Mouse (Mus musculus): ENCODE results near the gene Zfp523.

- TF ChIP-seq CTCF (IDR thresholded peaks at IDR 0.05; ENCODE audit: borderline replicate concordance, extremely low read depth, insufficient read depth, insufficient read length) (no peak), POLR2A (IDR thresholded peaks at IDR 0.05; ENCODE audit: borderline replicate concordance, extremely low read depth, insufficient read depth, insufficient read length, poor library complexity, severe bottlenecking) (no peak)
Measured at GRCm38 (mm10) chr17:28141205-28141650, 35.7 kb upstream of the Zfp523 start.

Measured in brain, embryonic 14.5 days (tissue).